Mouse (Mus musculus): Measurements from ENCODE around the gene Cmtm2a. TPM values are rescaled to one million over a fixed set of nuclear protein-coding genes. Genes with fewer than 3 reads are reported as not detected.
"Not testable (repeated sequence)": the region's sequence is repeated elsewhere in the genome, so short reads cannot be mapped to it uniquely, and the experiment has no call there.

The Cmtm2a gene
- polyA plus RNA-seq, 1 experiment from 2014 or later = not detected

- Histone ChIP-seq H3K9me3 (no peaks in the 10 kb centered on the region), H3K4me1 (replicated peaks) (no peaks in the 10 kb centered on the region), H3K4me2 (replicated peaks) (no peak overlapping the region), H3K36me3 (no peaks in the 10 kb centered on the region), H3K27me3 (no peaks in the 10 kb centered on the region), H3K27ac (no peak overlapping the region), H3K9ac (replicated peaks) (no peak overlapping the region), H3K4me3 (replicated peaks) (no peak overlapping the region)
- ATAC-seq = no peak
- WGBS = 81% methylated on average over 5 of the region's 5 CpGs
These were observed 40.0 kb upstream of the Cmtm2a start for GRCm38 (mm10) chr8:104332665-104333631.

GRCm38 (mm10) chr8:104321930-104322329, 28.9 kb upstream of the Cmtm2a start, which contains the start of gene Cmtm2b:
Gene Cmtm2b (plus strand): TSS chr8:104322230.
- H3K9me3 ChIP-seq; H3K27ac ChIP-seq; H3K27me3 ChIP-seq; H3K9ac ChIP-seq (replicated peaks); H3K4me1 ChIP-seq (replicated peaks); H3K36me3 ChIP-seq; ATAC-seq; H3K4me2 ChIP-seq (replicated peaks); H3K4me3 ChIP-seq (replicated peaks): not testable (repeated sequence)
- WGBS = 95% methylated on average over 12 of the region's 12 CpGs

GRCm38 (mm10) chr8:104321267-104321666, 28.3 kb upstream of the Cmtm2a start, which contains the start of gene Gm11020:
Gene Gm11020 (plus strand): TSS chr8:104321567.
- not testable (repeated sequence) for H3K4me2 ChIP-seq (replicated peaks); H3K9me3 ChIP-seq; H3K27me3 ChIP-seq; H3K9ac ChIP-seq (replicated peaks); H3K27ac ChIP-seq; ATAC-seq; H3K4me3 ChIP-seq (replicated peaks); H3K4me1 ChIP-seq (replicated peaks); H3K36me3 ChIP-seq
- 86% methylated on average over 11 of the region's 11 CpGs for WGBS

GRCm38 (mm10) chr8:104313311-104313710, 20.3 kb upstream of the Cmtm2a start:
- Histone ChIP-seq H3K9me3 (no peaks in the 10 kb centered on the region; the same call in 1 of the 2 replicates), H3K27me3 (no peaks in the 10 kb centered on the region), H3K4me1 (replicated peaks) (no peaks in the 10 kb centered on the region), H3K27ac (no peak overlapping the region), H3K9ac (replicated peaks) (no peak overlapping the region), H3K4me3 (replicated peaks) (no peak overlapping the region), H3K4me2 (replicated peaks) (no peak overlapping the region), H3K36me3 (no peaks in the 10 kb centered on the region)
- no peak for ATAC-seq
- 78% methylated on average over 4 of the region's 4 CpGs for WGBS

- H3K9ac ChIP-seq (replicated peaks); ATAC-seq; H3K27me3 ChIP-seq; H3K4me1 ChIP-seq (replicated peaks); H3K9me3 ChIP-seq; H3K4me3 ChIP-seq (replicated peaks); H3K4me2 ChIP-seq (replicated peaks); H3K27ac ChIP-seq; H3K36me3 ChIP-seq: not testable (repeated sequence)
- WGBS = 83% methylated on average over 3 of the region's 3 CpGs
These were observed 19.0 kb upstream of the Cmtm2a start for GRCm38 (mm10) chr8:104312023-104312422.

- H3K4me2 ChIP-seq (replicated peaks); ATAC-seq: not testable (repeated sequence)
- WGBS = 86% methylated on average over 36 of the region's 36 CpGs
These were observed 16.6 kb upstream of the Cmtm2a start, which contains the start of the genes Gm45711 and Cmtm1 for GRCm38 (mm10) chr8:104309441-104310155. Gene Gm45711 (minus strand): TSS chr8:104310081. Gene Cmtm1 (minus strand): TSS chr8:104310145.

GRCm38 (mm10) chr8:104308341-104308740, 15.4 kb upstream of the Cmtm2a start:
- H3K4me3 ChIP-seq (replicated peaks); ATAC-seq; H3K9me3 ChIP-seq; H3K4me1 ChIP-seq (replicated peaks); H3K4me2 ChIP-seq (replicated peaks); H3K9ac ChIP-seq (replicated peaks); H3K27ac ChIP-seq; H3K36me3 ChIP-seq; H3K27me3 ChIP-seq: not testable (repeated sequence)
- 66% methylated on average over 6 of the region's 6 CpGs for WGBS

More at GRCm38 (mm10) chr8:104309441-104310155, 16.6 kb upstream of the Cmtm2a start, which contains the start of the genes Gm45711 and Cmtm1:
- H3K27me3 ChIP-seq; H3K9ac ChIP-seq (replicated peaks); H3K9me3 ChIP-seq; H3K4me3 ChIP-seq (replicated peaks); H3K4me1 ChIP-seq (replicated peaks); H3K36me3 ChIP-seq; H3K27ac ChIP-seq: not testable (repeated sequence)

DNA sequence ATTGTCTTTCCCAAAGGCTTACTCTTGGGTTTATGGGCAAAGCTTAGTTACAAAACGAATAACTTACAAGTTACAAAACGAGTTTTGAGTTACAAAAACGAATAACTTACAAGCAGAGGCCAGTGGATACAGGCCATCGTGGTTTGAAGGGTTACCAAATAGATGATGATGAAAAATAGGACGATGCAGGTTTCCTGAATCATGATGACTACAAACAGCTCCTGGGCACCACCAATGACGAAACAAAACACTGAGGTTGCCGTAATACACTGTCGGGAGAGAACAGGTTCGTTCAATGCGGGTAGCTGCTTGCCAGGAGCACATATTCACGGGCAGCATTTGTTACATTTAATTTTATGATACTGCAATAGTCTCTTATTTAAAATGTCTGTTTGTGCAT, 12.0 kb upstream of the Cmtm2a start:
- WGBS = 90% methylated on average over 11 of the region's 11 CpGs
- H3K4me3 ChIP-seq (replicated peaks) = no peak overlapping the region
- no peak for ATAC-seq

GRCm38 (mm10) chr8:104302536-104302935, 9.6 kb upstream of the Cmtm2a start:
- WGBS = 81% methylated on average over 4 of the region's 4 CpGs
- not testable (repeated sequence) for ATAC-seq, H3K27me3 ChIP-seq

More for the DNA sequence above, 12.0 kb upstream of the Cmtm2a start:
- Histone ChIP-seq H3K27me3 (no peaks in the 10 kb centered on the region), H3K27ac (no peak overlapping the region), H3K4me2 (replicated peaks) (no peak overlapping the region), H3K9me3 (no peaks in the 10 kb centered on the region; the same call in 1 of the 2 replicates), H3K9ac (replicated peaks) (no peak overlapping the region), H3K36me3 (no peaks in the 10 kb centered on the region), H3K4me1 (replicated peaks) (peaks cover 17% of the 10 kb centered on the region)

DNA sequence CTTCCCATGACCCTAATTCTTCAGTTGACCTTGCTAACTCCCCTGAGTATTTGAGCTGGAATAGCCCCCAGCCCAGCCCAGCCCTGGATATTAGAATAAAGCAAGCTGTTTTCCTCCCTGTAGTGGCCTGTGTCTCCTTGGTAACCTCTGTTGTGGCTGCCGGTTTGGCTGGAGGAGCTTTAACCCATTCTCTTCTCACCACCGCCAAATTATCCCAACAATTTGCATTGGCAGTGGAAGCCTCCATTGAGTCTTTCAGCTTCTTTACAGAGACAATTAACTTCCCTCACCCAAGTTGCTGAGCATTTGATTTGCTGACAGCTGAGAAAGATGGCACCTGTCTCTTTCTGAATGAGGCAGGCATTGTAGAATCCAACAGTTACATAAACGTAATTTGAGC, 8.6 kb upstream of the Cmtm2a start:
- H3K27me3 ChIP-seq; H3K9me3 ChIP-seq; H3K4me3 ChIP-seq (replicated peaks); H3K4me2 ChIP-seq (replicated peaks); H3K9ac ChIP-seq (replicated peaks); H3K36me3 ChIP-seq: not testable (repeated sequence)
- ATAC-seq = peak; percentile 87
- WGBS = 4% methylated on average over 3 of the region's 3 CpGs
- peak overlapping the region; percentile 44; the same call in 1 of the 2 replicates for H3K27ac ChIP-seq
- peaks cover 17% of the 10 kb centered on the region for H3K4me1 ChIP-seq (replicated peaks)

More at GRCm38 (mm10) chr8:104302536-104302935, 9.6 kb upstream of the Cmtm2a start:
- not testable (repeated sequence) for H3K4me2 ChIP-seq (replicated peaks); H3K9me3 ChIP-seq; H3K27ac ChIP-seq; H3K36me3 ChIP-seq; H3K4me3 ChIP-seq (replicated peaks); H3K9ac ChIP-seq (replicated peaks)
- H3K4me1 ChIP-seq (replicated peaks) = peaks cover 17% of the 10 kb centered on the region

DNA sequence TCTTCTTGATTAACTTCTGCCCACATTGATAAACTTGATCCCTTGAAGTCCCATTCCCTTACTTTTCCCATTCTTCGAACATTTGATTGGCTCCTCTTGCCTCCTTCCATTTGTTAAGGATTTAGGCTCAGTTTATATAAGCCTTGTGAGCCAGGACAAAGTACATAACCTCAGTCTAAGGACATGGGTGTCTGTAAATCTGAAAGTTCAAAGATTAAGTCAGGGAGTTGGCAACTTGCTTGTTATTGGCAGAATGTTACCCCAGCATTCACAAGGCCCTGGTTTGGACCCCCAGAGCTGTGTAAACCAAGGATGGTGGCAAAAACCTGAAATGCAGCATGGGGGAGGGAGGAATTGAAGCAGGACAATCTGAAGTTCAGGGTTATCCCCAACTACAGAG, 1.4 kb upstream of the Cmtm2a start:
- ATAC-seq = no peak
- Histone ChIP-seq H3K4me1 (replicated peaks) (no peaks in the 10 kb centered on the region), H3K27me3 (no peaks in the 10 kb centered on the region), H3K4me2 (replicated peaks) (no peak overlapping the region), H3K36me3 (no peaks in the 10 kb centered on the region), H3K4me3 (replicated peaks) (no peak overlapping the region), H3K9me3 (no peaks in the 10 kb centered on the region), H3K27ac (no peak overlapping the region), H3K9ac (replicated peaks) (no peak overlapping the region)
- 83% methylated on average over 1 of the region's 1 CpGs for WGBS

- H3K4me3 ChIP-seq (replicated peaks) = no peak overlapping the region
- no peaks in the 10 kb centered on the region for H3K27me3 ChIP-seq
- H3K36me3 ChIP-seq = peaks cover 9% of the 10 kb centered on the region
- H3K9ac ChIP-seq (replicated peaks) = no peak overlapping the region
- H3K9me3 ChIP-seq = no peaks in the 10 kb centered on the region
- H3K4me1 ChIP-seq (replicated peaks) = no peaks in the 10 kb centered on the region
- no peak overlapping the region for H3K4me2 ChIP-seq (replicated peaks)
- ATAC-seq = no peak
- 90% methylated on average over 6 of the region's 6 CpGs for WGBS
- H3K27ac ChIP-seq = no peak overlapping the region
These were observed 24.0 kb downstream of the Cmtm2a start for GRCm38 (mm10) chr8:104268937-104269440.

All from midbrain, embryonic 13.5 days (tissue).